Mouse (Mus musculus) adrenal gland, postnatal 4 days (tissue): Measurements from ENCODE around the gene Tctn3. TPM values are rescaled to one million over a fixed set of nuclear protein-coding genes. Genes with fewer than 3 reads are reported as not detected.
"Not testable (repeated sequence)": the region's sequence is repeated elsewhere in the genome, so short reads cannot be mapped to it uniquely, and the experiment has no call there.

Source experiments
- DNase-seq, 2 experiments: peaks; one replicate each; pipeline ENCODE4 v3.0.0; 2021 to 2022; ENCODE audit warnings: low spot score in 2 of 2, mixed read lengths in 2 of 2
- total RNA-seq, 2 experiments: library from RNA; stranded (reverse); gene quantifications; 2 replicates each; pipeline ENCODE4 v1.2.3; 2021

Tctn3 gene
- total RNA-seq, 2 experiments from 2014 or later = 9.1 to 9.3 TPM

GRCm38 (mm10) chr19:40561521-40561920 lies 50.5 kb downstream of the Tctn3 start:
- not testable (repeated sequence) for DNase-seq

- no peak for DNase-seq
Observed at GRCm38 (mm10) chr19:40556029-40556428, 56.0 kb downstream of the Tctn3 start.

DNA sequence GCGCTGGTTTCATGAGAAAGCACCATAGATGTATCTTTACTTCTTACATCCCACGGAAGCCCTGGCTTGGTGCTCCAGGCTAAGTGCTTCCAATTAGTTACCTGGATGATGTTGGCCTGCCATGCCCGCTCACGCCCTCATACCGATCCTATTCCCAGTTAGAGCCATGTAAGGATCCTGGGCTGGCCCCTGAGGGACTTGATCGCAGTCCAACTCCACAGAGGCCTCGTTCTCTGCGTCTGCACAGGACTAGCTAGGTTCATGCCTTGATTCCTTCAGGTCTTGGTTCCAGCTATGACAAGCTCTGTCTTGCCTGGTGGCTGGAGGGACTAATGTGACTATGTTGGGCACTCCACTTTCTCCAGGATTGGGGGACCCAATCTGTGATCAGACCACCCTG lies 56.9 kb downstream of the Tctn3 start:
- no peak for DNase-seq

DNA sequence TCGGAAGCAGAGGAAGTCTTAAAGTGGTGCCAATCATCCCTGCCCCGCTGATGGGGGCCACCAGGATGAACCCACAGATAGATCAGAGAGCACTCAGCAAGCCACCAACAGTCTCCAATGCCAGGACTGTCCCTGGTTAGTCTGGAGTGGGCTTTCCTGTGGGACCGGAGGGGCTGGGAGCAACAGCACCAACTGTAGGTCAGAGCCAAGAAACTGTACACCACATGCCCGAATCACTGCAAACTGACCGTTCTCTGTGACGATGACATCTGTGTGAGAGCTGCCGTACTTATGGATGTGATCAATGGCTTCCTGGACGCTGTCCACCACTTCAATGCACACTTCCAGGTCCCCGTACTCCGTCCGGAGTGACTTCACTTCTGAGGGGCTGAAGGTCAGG lies 57.7 kb downstream of the Tctn3 start:
- no peak for DNase-seq

DNA sequence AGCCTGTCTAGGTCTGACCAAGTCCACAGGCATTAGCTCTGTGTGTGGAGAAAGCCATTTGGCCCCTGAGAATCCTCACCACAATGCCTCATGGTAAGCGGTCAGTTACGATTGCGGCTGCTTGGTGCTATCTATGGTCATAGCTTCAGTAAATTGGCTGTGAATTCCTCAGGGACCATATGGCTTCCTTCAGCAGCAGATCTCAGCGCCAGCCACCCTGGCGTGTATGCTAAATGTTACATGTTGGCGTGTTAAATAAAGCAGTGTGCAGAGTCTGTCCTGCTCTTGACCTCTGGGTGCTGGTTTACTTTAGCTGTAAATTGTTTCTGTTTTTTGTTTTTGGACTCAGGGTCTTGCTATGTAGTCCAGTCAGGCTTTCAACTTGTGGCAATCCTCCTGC lies 58.2 kb downstream of the Tctn3 start:
- DNase-seq = no peak

DNA sequence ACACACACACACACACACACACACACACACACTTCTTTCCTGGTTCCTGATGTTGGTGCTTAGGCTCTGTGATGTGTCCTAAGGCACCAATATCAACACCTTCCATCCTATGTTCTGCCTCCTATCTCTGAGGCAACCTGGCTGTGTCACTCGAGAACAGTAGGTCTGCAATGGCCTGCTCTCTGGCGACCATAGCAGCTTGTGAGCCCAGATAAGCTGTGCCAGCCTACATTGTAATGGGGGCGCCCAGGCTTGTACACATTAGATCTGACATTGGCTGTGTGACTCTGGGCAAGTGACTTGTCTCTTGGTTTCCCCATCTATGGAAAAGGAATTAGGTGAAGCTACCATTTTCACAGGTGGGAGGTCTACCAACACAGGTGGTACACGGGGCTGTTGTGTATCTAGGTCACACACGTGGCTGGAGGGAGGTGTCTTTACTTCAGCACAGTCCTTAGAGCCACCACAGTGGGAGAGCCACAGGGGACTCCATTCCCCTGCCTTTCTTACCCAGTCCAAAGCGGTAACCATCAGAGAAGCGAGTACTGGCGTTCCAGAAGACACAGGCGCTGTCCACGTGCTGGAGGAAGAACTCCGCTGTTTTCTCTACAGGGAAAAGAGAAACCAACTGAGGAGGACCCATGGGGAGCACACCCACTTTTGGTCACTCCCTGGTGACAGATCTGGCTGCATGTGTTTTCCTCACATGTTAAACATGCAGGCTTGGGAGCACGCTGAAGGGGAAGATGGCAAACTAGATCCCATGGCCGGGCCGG lies 58.8 kb downstream of the Tctn3 start:
- no peak for DNase-seq

DNA sequence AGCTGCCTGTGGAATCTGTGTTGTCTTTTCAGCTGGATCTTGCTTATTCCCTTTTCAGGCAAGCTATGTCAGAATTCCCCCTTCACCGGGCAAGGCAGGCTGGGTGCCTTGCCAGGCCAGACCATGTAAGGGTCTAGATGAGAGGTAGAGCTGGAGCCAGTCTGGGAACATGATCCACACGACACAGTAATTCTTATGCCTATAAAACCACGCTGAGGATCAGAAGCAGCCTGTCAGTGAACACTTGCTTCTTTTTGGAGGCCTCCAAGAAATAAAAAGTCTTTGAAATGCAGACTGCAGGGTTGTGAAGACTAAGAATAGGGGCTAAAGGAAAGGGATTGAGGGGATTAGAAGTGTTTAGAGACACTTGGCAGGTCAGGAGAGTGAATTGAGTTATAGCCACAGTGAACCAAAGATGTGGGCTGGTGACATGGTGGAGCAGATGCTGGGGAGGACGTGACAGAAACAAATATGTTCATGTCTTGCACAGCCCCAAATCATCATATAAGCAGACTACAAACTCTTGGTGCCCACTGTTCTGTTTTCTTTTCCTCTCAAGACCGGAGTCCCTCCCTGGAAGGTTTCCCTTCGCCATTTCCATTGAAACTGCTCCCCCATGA lies 62.4 kb downstream of the Tctn3 start:
- no peak for DNase-seq

GRCm38 (mm10) chr19:40548796-40549515 lies 63.1 kb downstream of the Tctn3 start:
- no peak for DNase-seq

DNA sequence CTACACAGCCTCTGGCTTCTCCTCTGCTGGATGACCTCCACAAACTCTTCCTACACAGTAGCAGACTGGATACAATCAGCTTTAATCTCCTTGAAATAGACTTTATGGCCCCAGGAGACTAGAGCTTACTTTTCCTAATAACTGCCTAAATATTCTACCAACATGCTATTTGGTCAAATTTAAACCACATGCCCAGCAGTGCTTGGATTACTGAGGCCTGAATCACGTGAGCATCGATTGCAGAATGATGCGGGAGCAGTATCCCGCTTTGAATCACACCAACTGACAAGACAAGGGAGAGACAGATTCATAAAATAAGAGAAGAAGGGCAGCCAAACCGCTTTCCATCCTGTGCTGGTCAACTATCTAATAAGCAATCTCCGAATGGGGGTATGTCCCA lies 63.6 kb downstream of the Tctn3 start:
- no peak for DNase-seq

Other genes starting within 250 kb of the Tctn3 start
- gene Sorbs1, start 98.5 kb downstream of the Tctn3 start, total RNA-seq = 10 to 100 TPM; 59.6 to 69.4 TPM
- gene Aldh18a1, start 23.8 kb downstream of the Tctn3 start, total RNA-seq = 10 to 100 TPM; 27.7 to 38.2 TPM
- gene Entpd1, start 133 bp upstream of the Tctn3 start, total RNA-seq = 10 to 100 TPM; 34.7 to 37.2 TPM
- gene Cc2d2b, start 136.5 kb upstream of the Tctn3 start, total RNA-seq = under 1 TPM in 1 of 2 experiments, not detected in 1; 0.40 TPM
- 10 to 100 TPM; 10.7 to 12.3 TPM for gene Ccnj, start 219.0 kb upstream of the Tctn3 start, total RNA-seq